Mouse (Mus musculus) 3T3-L1 (cell line): ENCODE data around the gene Nub1.

Experiments
- DNase-seq: peaks from one replicate; pipeline ENCODE4 v3.0.0-alpha.2; 2015; ENCODE audit warnings: low read depth, low spot score

The Nub1 gene

DNA sequence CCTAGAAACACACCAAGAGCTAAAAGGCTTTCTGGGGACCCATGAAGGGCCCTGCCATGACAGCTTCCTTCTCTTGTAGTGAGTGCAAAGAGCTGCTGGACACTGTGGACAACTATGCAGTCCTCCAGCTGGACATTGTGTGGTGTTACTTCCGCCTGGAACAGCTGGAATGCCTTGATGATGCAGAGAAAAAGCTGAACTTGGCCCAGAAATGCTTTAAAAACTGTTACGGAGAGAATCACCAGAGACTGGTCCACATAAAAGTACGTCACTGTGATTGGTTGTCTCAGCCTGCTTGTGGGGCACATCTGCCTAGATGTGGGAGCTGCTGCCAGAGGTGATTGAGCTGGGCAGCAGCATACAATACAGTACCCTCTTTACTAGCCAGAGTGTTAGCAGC, 15.9 kb downstream of the Nub1 start:
- DNase-seq, result no peak

DNA sequence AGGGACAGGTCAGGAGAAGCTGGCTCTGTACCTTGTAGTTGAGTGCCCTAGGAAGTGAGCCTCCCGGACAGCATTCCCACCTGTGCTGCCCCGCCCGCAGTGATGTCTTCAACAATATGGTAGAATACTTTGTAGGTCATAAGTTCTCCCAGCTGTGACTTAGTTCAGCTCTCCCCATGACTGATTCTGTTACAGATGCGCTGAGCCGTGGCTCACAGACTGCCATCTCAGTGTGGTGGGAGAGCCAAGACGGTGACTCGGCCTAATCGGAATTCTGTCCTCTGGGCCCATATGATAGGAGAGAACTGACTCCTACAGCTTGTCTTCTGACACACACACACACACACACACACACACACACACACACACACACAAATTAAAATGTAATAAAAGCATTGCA, 19.3 kb downstream of the Nub1 start:
- no peak for DNase-seq

DNA sequence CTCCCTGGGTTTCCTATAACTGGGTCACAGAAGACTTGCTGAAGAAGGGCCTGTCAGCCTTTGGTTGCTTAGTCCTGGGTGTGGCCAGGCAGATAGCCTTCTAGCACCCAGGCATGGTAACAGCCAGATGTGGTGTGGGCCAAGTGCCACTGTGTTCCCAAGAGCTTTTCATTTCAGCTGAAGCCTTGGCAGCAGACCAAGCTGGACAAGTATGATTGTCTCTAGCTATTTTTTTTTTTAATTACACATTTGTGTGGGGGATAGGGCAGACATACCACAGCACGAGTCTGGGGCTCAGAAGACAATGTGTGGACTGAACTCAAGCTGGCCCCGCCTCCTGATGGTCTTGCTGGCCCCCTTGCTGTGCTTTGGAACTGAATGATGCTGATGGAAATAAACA, 24.6 kb downstream of the Nub1 start:
- DNase-seq, result peak; percentile 32

DNA sequence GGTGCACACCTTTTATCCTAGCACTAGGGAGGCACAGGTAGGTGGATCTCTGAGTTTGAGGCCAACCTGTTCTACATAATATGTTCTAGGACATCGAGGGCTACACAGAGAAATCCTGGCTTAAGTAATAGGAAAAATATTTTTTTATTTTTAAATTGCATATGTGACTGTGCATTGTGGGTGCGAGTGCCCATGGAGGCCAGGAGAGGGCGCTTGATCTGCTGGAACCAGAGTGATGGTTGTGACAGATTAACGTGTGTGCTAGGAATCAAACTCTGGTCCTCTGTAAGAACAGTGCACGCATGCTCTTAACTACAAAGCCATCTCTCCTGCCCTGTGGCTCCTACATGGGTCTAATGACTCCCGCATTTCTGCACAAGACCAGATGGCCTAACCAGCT, 26.3 kb downstream of the Nub1 start:
- DNase-seq, result no peak

DNA sequence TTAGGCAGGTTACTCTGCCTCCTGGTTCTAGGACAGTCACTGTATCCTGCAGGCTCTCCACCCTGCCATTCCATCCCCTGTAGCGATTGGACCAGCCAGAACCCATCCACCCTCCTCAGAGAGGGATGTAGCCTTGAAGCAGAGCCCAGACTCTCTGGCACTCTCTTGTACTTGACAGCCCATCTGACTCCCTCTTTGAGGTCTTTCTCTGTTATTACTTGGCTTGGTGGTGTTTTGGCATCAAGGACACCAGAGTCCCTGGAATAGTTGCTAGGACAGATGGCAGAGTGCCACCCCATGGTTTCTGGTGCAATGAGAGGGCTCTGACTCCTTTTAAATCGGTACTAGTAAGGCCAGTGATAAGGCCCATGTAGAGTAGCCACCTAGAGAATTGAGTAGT, 27.9 kb downstream of the Nub1 start:
- no peak for DNase-seq

DNA sequence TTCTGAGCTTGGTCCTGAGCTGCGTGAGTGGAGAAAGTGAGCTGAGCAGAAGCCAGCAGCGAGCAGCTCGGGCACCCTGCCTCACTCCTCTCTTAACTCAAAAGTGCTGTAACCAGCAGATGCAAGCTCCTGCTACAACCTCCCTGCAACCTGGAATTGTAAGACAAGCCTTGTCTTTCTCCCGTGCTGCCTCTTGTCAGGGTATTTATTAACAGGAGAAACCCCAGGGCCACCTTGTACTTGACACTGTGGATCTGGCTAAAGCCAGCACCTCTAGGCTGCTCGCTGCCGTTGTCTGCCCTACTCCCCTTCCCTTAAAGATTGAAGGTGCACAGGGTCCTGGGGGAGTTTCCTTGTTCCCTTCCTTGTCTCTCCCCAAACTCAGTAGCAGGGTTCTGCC, 28.7 kb downstream of the Nub1 start:
- no peak for DNase-seq

DNA sequence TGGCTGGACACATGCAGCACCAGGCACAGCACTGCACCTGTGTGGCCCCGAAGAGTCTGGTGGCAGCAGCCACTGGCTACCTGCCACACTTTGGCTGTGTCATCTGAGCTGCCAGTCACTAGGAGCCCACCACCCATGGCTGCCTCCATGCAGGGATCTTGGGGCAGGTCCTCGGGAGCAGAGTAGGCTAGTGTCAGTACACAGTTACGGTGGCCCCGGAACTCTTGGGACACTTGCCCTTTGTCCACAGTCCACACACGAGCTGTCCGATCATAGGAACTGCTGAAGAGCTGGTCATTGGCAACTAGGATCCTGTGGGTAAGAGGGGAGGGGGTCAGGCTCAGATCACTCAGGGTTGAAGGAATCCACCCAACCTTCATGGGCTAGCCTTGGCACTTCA, 32.7 kb downstream of the Nub1 start:
- no peak for DNase-seq

DNA sequence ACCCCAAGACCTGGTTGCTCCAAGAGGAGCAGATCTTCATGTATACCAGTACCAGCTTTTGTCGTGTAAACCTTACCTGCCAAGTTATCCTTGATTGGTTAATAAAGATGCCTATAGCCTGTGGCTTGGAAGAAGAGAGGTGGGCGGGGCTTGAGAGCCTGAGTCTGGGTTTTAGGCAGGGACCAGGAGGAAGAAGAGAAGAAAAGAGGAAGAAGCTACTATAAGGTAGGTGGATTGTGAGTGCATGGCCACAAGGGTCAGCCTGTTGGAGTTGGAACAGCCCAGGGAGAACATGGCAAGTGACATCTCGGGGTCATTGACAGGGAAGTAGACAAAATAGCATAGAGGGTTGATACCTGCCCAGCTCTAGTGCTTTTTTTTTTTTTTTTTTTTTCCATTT, 34.5 kb downstream of the Nub1 start:
- DNase-seq, result no peak

DNA sequence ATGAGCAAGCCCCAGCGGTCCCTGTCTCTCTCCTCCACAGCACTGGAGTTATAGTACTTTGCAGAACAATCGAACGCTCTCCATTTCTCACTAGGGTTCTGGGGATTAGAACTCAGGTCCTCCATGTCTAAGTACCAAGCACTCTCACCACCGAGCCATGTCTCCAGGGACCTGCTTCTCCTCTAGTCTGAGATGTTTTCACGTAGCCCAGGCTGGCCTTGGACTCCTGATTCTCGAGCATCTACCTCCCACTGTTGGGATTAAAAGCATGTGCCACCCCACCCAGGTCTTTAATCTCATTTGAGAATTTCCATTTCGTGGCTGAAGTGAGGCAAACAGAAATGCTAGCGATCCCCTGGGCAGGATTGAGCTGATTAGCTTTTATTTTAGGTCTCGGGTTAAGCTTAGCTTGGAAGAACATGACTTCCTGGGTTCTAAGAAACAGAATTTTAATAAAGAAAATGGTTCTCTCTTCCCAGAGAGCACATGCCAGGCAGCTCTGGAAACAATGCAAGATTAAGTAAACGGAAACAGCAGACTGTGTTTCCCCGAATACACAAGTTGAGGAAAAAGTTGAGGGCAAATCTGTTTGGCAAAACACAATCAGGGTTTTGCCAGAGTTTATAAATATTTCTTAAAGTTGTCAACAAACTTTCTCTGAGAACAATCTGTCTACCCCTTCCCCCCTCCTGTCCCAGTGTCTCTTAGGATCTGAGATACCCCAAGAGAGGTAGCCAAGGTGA, 38.4 kb downstream of the Nub1 start:
- DNase-seq, result no peak

DNA sequence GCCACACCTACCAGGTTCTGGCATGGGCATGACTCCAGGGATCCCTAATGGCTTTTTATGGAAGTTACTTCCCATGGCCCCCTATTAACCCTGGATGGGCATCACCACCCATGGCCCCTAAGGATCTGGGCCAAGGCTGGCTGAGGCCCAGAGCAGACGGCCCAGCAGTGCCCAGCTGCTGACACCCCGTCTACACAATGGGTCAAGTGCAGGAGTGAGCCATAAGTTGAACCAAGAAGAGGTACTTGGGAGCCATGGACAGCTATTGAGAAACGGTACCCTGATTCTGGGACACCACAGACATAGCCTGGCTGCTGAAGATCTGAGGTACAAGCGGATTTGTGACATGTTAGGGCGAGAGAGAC, 38.9 kb downstream of the Nub1 start:
- no peak for DNase-seq

DNA sequence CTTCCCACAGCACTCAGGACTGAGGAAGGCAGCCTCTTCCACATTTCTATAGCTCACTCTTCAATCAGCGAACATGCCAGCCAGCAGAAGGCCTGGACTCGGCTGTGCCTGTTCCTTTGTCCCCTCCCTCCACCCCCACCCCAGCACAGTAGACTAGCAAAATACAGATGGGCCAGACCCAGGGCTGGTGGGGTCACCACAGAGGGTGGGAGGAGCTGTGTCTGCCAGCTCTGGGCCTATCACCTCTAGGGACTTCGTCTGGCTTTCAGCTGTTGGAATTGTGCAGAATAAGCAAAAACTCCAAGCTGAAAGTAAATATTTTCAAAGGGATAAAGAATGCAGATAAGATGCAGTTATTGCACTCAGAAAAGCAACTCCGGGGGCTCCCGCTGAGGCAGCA, 39.5 kb downstream of the Nub1 start:
- no peak for DNase-seq

DNA sequence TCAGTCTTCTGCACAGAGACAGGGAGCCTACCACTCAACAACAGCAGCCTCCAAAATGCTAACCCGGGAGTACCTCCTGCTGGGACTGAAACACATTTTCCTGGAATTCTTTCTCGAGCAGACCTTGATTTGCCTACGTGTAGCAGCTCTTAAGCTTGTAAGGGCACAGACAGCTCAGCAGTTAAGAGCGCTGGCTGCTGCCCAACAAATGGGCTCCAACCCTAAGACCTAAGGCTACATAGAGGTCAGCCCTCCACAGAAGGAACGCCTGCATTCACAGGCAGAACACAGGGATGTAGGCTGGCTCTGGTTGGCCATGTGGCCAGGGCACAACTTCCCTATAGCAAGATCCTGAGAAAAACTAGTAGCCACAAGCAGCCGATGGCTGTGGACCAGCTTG, 40.6 kb downstream of the Nub1 start:
- no peak for DNase-seq

DNA sequence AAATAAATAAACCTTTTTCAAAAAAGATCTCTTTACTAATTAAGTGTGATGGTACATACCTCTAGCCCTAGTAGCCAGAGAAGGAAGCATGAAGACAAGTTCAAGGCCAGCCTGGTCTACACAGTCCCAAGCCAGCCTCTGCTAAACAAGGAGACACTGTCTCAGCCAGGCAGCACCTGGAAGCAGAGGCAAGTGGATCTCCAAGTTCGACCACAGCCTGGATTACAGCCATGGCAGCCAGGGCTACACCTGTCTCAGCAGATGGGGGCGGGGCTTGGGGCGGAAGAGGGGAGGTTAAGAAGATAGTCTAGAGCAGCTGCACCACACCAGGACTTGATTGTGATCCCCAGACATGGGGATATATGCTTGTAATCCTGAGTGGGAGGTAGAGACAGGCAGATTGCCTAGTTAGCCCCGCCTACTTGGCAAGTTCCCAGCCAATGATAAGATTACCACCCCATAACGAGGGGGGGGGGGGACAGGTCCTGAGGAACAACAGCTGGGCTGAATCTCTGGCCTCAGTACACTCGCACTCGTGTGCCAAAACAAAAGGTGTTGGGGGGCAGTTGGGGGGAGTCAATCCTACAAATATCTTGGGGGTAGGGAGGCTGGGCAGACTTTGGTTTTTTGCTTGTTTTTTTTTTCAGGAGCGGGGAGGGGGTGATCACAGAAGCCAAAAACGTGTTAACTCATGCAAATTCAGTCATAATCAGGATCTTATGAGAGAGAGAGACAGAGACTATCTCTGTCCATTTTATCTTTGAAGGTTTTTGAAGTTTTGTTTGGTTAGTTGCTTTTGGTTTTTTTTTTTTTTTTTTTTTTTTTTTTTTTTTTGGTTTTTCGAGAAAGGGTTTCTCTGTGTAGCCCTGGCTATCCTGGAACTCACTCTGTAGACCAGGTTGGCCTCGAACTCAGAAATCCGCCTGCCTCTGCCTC, 41.8 kb downstream of the Nub1 start:
- DNase-seq, result no peak

DNA sequence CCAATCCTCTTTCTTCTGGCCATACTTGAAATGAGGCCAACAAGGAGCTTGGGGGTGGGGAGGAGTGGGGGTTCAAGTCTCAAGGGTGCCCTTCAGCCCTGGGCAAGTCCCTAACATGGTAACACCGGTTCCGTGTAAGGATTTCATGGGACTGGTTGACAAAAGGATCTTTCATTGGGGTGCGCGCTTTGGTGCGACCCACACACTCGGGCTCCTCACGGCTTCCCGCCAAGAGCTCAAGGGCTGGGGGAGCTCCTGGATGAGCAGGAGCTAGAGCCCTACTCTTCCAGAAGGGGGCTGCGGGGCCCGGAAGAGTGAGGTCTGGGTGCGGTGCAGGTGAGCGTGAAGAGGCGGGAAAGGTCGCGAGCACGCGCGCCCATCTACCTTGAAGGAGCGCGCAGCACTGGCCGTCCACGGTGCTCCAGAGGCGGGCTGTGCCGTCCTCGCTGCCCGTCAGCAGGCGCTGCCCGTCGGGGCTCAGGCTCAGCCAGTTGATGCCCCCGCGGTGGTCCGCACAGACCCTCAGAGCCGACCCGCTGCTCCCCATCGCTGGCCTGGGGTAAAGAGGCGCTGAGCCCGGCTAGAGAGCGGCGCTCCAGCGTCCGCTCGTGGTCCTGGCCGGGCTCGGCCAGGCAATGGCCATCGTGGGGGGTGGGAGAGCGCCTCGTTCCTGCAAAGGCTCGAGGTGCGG, 44.6 kb downstream of the Nub1 start:
- DNase-seq, result no peak

DNA sequence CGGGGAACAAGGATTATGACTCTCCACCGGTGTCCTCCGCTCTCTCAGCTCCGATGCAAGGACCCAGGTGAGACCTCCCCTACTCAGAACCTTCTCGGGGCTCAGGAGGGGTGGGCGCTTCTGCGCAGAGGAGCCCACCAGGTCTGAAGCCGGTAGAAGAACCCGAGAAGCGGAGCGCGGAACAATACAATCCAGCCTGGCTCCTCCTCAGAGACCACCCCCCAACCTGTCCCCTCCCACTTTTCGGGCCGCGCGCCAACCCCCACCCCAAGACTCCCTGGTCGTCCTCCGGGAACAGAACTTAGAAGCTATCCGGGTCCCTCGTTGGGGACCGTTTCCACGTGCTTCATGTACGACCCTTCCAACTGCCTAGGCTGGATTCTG, 45.1 kb downstream of the Nub1 start, which contains the start of gene Wdr86:
Gene Wdr86 (minus strand): TSS at position 240 of the 384 bp plus-strand sequence.
- DNase-seq, result no peak

DNA sequence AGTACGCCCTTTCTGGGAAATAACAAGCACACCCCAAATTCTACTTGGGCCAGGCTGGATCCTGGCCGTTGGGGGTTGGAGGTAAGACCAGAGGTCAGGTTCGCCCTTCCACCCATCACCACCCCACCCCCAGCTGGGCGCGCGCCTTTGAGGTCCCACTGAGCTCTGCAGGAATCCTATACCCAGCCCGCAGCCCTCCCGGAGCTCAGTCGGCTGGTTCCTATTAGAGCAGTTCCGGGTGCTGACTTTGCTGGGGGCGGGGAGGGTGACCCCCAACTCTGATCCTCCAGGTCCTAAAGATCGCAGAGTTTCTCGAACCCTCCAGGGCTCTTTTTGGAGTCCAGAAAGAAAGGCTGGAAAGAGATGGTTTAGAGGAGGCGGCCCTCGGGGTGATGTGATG, 45.7 kb downstream of the Nub1 start:
- no peak for DNase-seq

DNA sequence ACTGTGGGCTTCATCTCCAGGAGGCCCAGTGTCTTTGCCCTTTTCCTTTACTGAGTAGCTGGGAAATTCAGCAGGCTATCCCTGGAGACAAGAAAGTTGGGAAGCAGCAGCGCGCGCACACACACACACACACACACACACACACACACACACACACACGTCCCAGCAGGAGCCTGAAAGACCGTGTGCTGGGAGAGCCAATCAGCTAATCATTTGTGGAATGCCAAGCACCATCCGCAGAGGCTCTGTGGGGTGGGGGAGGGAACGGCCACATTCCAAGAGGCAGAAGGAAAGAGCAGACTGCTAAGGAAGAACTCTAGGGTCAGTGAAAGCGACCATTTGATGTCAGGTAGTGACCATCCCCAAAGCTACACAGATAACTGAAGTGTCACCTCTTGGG, 47.8 kb downstream of the Nub1 start:
- peak; percentile 39 for DNase-seq

DNA sequence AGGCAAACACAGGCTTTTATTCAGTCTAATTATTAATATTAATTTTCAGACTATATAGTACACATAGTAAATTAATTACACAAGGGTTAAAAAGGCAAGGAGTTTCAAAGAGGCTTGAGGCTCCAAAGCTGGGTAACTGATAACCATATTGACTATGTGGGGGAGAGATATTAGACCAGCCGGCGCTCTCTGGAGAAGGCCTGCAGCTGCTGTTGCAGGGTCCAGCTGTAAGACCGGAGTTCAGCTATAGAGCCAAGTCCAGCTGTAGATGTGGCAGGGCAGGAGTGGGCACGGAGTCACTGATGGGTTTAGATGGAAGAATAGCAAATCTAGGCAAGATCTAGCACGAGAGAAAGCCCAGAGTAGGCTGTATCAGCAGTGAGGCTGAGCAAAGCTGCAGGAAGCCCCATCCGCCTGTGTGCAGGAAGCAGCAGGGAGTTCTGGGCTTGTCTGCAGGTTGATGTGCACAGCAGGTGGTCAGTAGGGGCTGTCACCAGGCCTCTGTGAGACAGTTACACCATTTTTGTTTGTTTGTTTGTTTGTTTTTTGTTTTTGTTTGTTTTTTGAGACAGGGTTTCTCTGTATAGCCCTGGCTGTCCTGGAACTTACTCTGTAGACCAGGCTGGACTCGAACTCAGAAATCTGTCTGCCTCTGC, 48.6 kb downstream of the Nub1 start:
- no peak for DNase-seq

DNA sequence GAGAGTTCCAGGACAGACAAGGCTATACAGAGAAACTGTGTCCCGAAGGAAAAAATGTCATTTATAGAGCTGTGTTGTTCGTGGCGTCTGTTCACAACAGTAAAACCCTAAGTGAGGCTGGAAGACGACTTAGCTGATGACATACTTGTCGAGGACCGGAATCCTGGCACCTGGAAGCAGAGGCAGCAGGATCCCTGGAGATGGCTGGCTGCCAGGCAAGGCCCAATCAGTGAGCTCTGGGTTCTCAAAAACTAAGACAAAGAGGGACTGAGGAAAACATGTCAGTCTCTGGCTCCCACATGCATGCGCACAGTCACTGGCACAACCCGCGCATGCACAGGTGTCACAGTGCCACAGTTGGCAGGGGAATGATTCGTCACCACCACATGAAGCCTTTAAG, 52.3 kb downstream of the Nub1 start:
- DNase-seq, result no peak

DNA sequence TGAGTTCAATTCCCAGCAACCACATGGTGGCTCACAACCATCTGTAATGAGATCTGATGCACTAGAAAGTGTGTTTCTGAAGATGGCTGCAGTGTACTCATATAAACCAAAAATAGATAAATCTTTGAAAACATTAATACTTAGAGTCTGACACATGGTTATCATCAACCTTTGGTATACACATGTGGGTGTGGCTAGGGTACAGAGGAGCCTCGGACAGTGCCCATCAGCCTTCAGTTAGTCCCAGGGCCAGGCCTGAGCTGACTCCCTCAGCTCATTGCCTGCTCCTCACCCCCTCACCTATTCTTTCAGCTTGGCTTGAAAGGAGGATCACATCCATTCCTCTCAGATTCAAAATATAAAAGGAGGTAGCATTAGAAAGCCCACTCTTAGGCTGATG, 53.2 kb downstream of the Nub1 start:
- no peak for DNase-seq

DNA sequence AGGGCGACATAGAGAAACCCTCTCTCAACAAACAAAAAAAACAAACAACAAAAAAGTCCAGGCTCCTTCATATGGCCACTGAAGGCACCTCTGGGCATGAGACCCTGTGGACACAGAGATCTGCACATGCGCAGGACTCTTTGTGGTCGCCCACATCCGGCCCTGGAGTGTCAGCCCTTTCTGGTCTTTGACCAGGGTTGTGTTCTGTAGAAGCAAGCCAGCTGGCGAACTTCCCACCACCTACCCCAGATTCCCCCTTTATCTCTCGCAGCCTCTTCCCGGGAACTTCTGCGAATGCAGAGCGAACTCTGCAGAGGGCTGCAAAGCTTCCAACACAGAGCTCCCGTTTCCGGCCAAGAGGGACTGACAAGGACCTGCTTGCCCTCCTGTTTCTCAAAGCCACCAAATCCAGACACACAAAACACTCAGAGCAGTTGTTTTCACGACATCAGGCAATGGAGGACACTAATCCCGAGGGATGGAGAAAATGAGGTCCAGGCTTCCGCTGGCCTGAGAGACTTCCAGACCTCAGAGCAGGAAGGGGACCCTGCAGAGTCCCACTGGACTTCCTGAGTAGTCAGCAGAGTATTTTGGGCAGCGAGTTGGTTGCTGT, 53.9 kb downstream of the Nub1 start:
- no peak for DNase-seq
